Mouse (Mus musculus) liver, embryonic 14.5 days (tissue): Measurements from ENCODE around the gene Klhl32. TPM values are rescaled to one million over a fixed set of nuclear protein-coding genes. Genes with fewer than 3 reads are reported as not detected.
A peak's percentile ranks its signal among the peaks of the same experiment; 100 is the strongest.

ENCODE experiments used
- ATAC-seq: fragments of 200-750 bp; cut with Nextera tagmentation; 2 replicates; pipeline ENCODE4 v1.8.0; 2017; ENCODE audit warnings: moderate number of reproducible peaks, mild to moderate bottlenecking, moderate library complexity; ENCODE audit not compliant: insufficient read depth
- DNase-seq, 3 experiments: peaks; one replicate each; pipeline ENCODE4 v3.0.0-alpha.2; 2012 to 2013; ENCODE audit warnings: low read depth in 3 of 3, low spot score in 3 of 3
- H3K27ac ChIP-seq: fragments of 300-500 bp; sonication (generic); 2 replicates; pipeline ENCODE4 v1.5.1; 2014; ENCODE audit warnings: moderate library complexity, mild to moderate bottlenecking, control low read depth, inconsistent platforms
- H3K27me3 ChIP-seq: fragments of 300-500 bp; sonication (generic); 2 replicates; pipeline ENCODE4 v1.6.1; 2014; ENCODE audit warnings: mild to moderate bottlenecking, low read length, moderate library complexity; ENCODE audit not compliant: control insufficient read depth, insufficient read depth
- H3K36me3 ChIP-seq: fragments of 300-500 bp; sonication (generic); replicated peaks from 2 replicates; pipeline ENCODE4 v1.6.1; 2014; ENCODE audit warnings: low read depth; ENCODE audit not compliant: control insufficient read depth, insufficient read depth
- H3K4me1 ChIP-seq, 2 experiments: fragments of 200-500 bp in 1 of 2; fragments of 300-500 bp in 1 of 2; sonication (generic) in 1 of 2; replicated peaks; 2 replicates each; pipeline ENCODE4 v1.6.1; 2012 to 2014; ENCODE audit warnings: antibody characterized with exemption in 1 of 2, inconsistent platforms in 1 of 2, low read length in 1 of 2; ENCODE audit not compliant: control insufficient read depth in 2 of 2, insufficient read depth in 2 of 2
- H3K4me2 ChIP-seq: fragments of 300-500 bp; sonication (generic); 2 replicates; pipeline ENCODE4 v1.6.1; 2014; ENCODE audit warnings: low read depth, mild to moderate bottlenecking, control low read depth, moderate library complexity
- H3K4me3 ChIP-seq, 2 experiments: fragments of 200-500 bp in 1 of 2; fragments of 300-500 bp in 1 of 2; sonication (generic) in 1 of 2; 2 replicates each; pipeline ENCODE4 v1.5.1; 2012 to 2014; ENCODE audit warnings: low read depth in 2 of 2, low read length in 2 of 2, mild to moderate bottlenecking in 2 of 2, control low read depth in 1 of 2, inconsistent platforms in 1 of 2, moderate library complexity in 1 of 2; ENCODE audit not compliant: insufficient read depth in 1 of 2
- H3K9ac ChIP-seq: fragments of 300-500 bp; sonication (generic); replicated peaks from 2 replicates; pipeline ENCODE4 v1.6.1; 2014; ENCODE audit warnings: mild to moderate bottlenecking, control low read depth, moderate library complexity
- H3K9me3 ChIP-seq: fragments of 300-500 bp; sonication (generic); 2 replicates; pipeline ENCODE4 v1.6.1; 2016; ENCODE audit warnings: low read length, mixed read lengths; ENCODE audit not compliant: control insufficient read depth
- CTCF ChIP-seq: IDR thresholded peaks from 2 replicates; pipeline ENCODE4 v1.5.1; 2016; ENCODE audit warnings: antibody characterized with exemption, low read depth, control low read depth
- EP300 ChIP-seq: IDR thresholded peaks from 2 replicates; pipeline ENCODE4 v1.6.1; 2016; ENCODE audit warnings: antibody characterized with exemption, low read depth
- WGBS: fragments of 180-500 bp; shearing (Covaris S2); extraction: QIAGEN DNeasy Blood & Tissue Kit; methylation state at CpG from one replicate; pipeline ENCODE4 v1.1.7; 2014; ENCODE audit not compliant: insufficient replicate concordance; 5-methylcytosine and 5-hydroxymethylcytosine counted together
- polyA plus RNA-seq, 2 experiments: library from polyadenylated mRNA; depleted of rRNA in 1 of 2; stranded (reverse) in 1 of 2; unstranded in 1 of 2; fragments of >200 nt; fragmentation: Nextera tagmentation in 1 of 2; extraction: Ambion mirVana in 1 of 2; gene quantifications; 2 replicates each; pipeline versions ENCODE4 v1.2.1 to v1.2.3; 2012 to 2014

The Klhl32 gene
- polyA plus RNA-seq, 2 experiments = 0.01 to 0.14 TPM

DNA sequence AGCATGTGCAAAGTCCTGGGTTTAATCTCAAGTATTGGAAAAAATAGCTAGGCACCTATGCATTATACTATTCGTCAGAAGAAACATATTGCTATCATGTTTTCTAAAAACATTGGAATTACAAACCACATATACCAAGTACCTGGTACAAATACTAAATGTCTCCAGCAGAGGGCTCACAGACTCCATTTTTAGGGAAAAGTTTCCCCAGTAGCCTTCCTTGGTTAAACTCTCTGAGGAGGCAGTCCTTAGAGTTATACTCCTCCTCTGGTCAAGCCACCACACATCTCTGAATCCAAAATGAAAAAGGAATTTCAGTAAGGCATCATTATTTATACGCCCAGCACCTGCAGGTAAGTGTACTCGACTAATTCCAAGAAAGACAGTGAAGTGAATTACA, 130.1 kb downstream of the Klhl32 start:
- Histone ChIP-seq H3K4me1 (no peaks in the 10 kb centered on the region), H3K4me3 (no peak overlapping the region), H3K9ac (no peak overlapping the region), H3K4me2 (no peak overlapping the region), H3K9me3 (no peaks in the 10 kb centered on the region), H3K27ac (no peak overlapping the region), H3K27me3 (no peaks in the 10 kb centered on the region), H3K36me3 (no peaks in the 10 kb centered on the region)
- 24% methylated on average over 3 of the region's 3 CpGs for WGBS
- ATAC-seq = no peak
- TF ChIP-seq CTCF (peak; percentile 31; the same call in 1 of the 2 replicates), EP300 (no peak)
- no peak for DNase-seq

DNA sequence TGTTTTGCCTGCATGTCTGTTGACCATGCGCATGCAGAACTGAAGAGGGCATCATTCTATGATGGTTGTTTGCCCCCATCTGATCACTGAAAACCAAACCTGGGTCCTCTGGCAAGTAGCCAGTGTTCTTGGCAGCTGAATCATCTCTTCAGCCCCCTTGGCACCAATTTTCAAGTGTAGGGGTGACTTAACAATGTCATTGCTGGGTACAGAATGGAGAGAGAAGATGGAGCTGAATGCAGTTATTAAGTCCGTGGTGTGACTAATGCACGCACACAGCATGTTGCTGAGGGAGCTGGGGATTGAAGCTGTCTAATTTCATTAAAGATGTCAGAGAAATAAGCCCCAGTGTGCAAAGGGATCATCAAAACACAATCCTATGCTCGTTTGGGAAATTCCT, 135.4 kb downstream of the Klhl32 start:
- TF ChIP-seq CTCF (no peak), EP300 (no peak)
- H3K9ac ChIP-seq = no peak overlapping the region
- no peaks in the 10 kb centered on the region for H3K27me3 ChIP-seq
- no peak for DNase-seq
- H3K36me3 ChIP-seq = no peaks in the 10 kb centered on the region
- H3K27ac ChIP-seq = no peak overlapping the region
- no peak overlapping the region for H3K4me2 ChIP-seq
- H3K4me3 ChIP-seq = no peak overlapping the region
- no peaks in the 10 kb centered on the region for H3K4me1 ChIP-seq
- 61% methylated on average over 4 of the region's 4 CpGs for WGBS
- H3K9me3 ChIP-seq = no peaks in the 10 kb centered on the region
- no peak for ATAC-seq

DNA sequence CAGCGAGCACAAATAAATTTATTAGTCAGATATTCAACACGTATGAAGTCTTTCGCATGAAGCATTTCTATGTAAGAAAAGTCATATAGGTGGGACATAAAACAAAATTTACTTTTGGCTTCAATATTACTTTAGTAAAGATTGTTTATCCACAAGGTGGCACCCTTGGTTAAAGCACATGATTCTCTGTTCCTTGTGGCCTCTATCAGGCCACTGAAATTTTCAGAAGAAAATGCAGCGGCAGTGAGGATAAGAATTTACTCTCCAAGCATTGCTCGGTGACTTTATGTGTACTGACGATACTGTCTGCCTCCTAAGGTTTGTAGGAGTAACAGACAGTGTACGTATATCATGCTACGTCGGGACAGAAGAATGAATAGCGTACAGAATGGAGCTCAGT, 136.6 kb downstream of the Klhl32 start:
- H3K9me3 ChIP-seq = no peaks in the 10 kb centered on the region
- DNase-seq = no peak
- H3K4me2 ChIP-seq = no peak overlapping the region
- H3K9ac ChIP-seq = no peak overlapping the region
- H3K27ac ChIP-seq = no peak overlapping the region
- H3K27me3 ChIP-seq = no peaks in the 10 kb centered on the region
- TF ChIP-seq EP300 = no peak
- no peak for TF ChIP-seq CTCF
- H3K4me1 ChIP-seq = no peaks in the 10 kb centered on the region
- H3K36me3 ChIP-seq = no peaks in the 10 kb centered on the region
- H3K4me3 ChIP-seq = no peak overlapping the region
- no peak for ATAC-seq
- 71% methylated on average over 10 of the region's 10 CpGs for WGBS

DNA sequence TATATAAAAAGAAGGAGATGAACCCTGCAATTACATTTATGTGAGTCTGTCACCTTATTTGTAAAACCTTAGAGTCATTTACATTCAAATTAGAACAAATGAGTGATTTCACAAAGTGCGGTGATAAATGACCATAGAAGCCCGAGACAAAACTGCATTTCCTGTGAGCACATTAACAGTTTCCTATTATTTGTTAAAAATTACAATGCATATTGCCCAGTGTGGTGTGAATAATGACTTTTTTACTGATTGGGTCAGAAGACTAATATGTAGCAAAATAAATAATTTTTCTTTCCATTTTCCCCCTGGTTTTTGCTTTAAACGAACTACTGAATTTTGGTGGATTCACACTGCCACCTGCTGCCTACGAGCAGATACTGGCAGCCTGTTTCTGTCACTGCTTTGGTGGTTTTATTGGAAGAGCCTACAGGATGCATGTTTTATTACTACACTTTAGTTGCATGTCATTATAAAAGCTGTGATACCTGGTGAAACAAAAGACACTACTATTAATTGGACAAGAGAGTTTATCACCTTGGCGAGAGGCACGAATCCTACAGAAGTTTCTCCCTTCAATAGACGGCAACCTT, 152.3 kb downstream of the Klhl32 start:
- Histone ChIP-seq H3K9me3 (no peaks in the 10 kb centered on the region), H3K27me3 (no peaks in the 10 kb centered on the region), H3K4me3 (no peak overlapping the region), H3K9ac (no peak overlapping the region), H3K27ac (no peak overlapping the region), H3K4me1 (no peaks in the 10 kb centered on the region), H3K4me2 (no peak overlapping the region), H3K36me3 (no peaks in the 10 kb centered on the region)
- DNase-seq = no peak
- TF ChIP-seq CTCF (peak; percentile 54), EP300 (no peak)
- WGBS = 58% methylated on average over 7 of the region's 7 CpGs
- no peak for ATAC-seq

DNA sequence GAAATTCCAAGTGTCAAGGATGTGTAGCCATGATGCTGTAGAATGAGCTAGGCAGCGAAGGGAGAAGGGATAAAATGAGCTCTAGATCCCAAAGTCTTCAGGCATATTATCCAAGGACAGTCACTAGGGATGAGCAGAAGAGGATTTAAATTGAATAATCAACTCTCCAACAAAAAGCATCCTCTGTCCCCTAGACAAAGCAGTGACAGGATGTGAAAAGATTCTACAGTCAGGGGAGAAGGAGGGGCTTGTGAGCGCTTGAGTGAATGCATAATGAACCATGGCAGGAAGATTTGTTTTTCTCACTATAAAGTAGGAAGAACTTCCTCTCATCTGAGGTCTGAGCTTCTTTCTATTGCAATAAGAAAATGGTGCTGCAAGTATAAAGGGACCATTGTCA, 170.8 kb downstream of the Klhl32 start:
- DNase-seq (no peak), ATAC-seq (no peak)
- Histone ChIP-seq H3K4me3 (no peak overlapping the region), H3K9me3 (no peaks in the 10 kb centered on the region), H3K36me3 (no peaks in the 10 kb centered on the region), H3K27me3 (no peaks in the 10 kb centered on the region), H3K27ac (no peak overlapping the region), H3K4me2 (no peak overlapping the region), H3K4me1 (no peaks in the 10 kb centered on the region), H3K9ac (no peak overlapping the region)
- 64% methylated on average over 2 of the region's 2 CpGs for WGBS
- TF ChIP-seq EP300 = no peak
- no peak for TF ChIP-seq CTCF
